Mouse (Mus musculus) erythroid progenitor cell, adult 5-6 weeks (primary cell): ENCODE measurements around the gene Osbpl3. TPM values are rescaled to one million over a fixed set of nuclear protein-coding genes. Genes with fewer than 3 reads are reported as not detected.

Source experiments
- ATAC-seq: replicated peaks from 2 replicates; pipeline ENCODE4 v1.8.0; 2016; ENCODE audit warnings: moderate number of reproducible peaks, mild to moderate bottlenecking, moderate TSS enrichment, inconsistent platforms; ENCODE audit not compliant: poor library complexity, low FRiP score, severe bottlenecking
- total RNA-seq, 2 experiments: library from RNA; stranded (forward) in 1 of 2; stranded (reverse) in 1 of 2; fragments of 150-400 nt in 1 of 2; fragments of 186-747, 209-891 nt in 1 of 2; gene quantifications; 2 replicates each; pipeline versions ENCODE4 v1.2.3 to v1.2.4; 2015 to 2017; ENCODE audit warnings: low replicate concordance in 2 of 2

Osbpl3 gene
- total RNA-seq (2015; ENCODE audit: low replicate concordance) (0.36 and 0.42 TPM in 2 replicates), total RNA-seq (2017; ENCODE audit: low replicate concordance) (0.83 and 3.3 TPM in 2 replicates)

GRCm38 (mm10) chr6:50455829-50456469 lies at the start of gene Osbpl3:
TSS of gene Osbpl3 (minus strand) at chr6:50456201.
- ATAC-seq: peak; percentile 58; the same call in 1 of the 2 replicates

- peak; percentile 44; the same call in 1 of the 2 replicates for ATAC-seq
These were observed 49.5 kb upstream of the Osbpl3 start for GRCm38 (mm10) chr6:50505531-50505930.

- ATAC-seq: no peak
These were observed 48.7 kb upstream of the Osbpl3 start for GRCm38 (mm10) chr6:50504711-50505110.

DNA sequence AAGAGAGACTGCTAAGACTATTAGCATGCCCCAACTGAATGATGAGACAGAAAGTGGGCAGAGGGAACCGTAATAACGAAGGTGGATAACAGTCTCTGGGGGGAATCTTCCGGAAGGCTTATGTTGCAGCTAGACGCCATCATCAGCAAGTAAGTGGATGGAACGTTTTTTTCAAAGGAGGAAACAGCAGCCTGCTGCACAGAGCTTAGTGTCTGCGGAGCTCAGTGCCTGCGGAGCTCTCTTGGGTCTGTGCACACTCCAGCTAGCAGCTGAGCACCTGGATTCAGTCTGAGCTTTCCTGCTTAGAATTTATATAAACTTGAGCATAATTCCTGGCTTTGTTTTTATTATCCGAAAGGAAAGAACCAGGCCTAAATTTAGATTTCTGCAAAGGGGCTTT lies 47.8 kb upstream of the Osbpl3 start:
- no peak for ATAC-seq

GRCm38 (mm10) chr6:50503031-50503430 lies 47.0 kb upstream of the Osbpl3 start:
- no peak for ATAC-seq

DNA sequence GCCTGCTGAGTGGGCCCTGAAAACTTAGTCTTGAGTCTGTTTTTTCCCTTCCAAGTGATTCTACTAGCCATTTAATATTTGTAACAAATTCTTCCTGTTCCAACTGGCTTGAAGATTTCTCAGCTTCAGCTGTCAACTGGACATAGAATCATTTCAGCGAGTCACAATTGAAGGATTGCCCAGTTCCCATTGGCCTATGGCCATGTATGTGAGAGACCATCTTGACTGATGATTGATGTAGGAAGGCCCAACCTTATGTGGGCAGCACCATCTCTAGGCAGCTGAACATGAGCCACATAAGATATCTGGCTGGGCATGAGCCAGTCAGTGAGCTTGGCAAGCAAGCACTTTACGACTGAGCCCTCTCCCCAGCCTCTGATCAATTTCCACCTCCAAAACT lies 42.3 kb upstream of the Osbpl3 start:
- no peak for ATAC-seq

GRCm38 (mm10) chr6:50490519-50490918 lies 34.5 kb upstream of the Osbpl3 start:
- ATAC-seq: no peak

- ATAC-seq: no peak
These were observed 33.4 kb upstream of the Osbpl3 start for GRCm38 (mm10) chr6:50489380-50489779.

DNA sequence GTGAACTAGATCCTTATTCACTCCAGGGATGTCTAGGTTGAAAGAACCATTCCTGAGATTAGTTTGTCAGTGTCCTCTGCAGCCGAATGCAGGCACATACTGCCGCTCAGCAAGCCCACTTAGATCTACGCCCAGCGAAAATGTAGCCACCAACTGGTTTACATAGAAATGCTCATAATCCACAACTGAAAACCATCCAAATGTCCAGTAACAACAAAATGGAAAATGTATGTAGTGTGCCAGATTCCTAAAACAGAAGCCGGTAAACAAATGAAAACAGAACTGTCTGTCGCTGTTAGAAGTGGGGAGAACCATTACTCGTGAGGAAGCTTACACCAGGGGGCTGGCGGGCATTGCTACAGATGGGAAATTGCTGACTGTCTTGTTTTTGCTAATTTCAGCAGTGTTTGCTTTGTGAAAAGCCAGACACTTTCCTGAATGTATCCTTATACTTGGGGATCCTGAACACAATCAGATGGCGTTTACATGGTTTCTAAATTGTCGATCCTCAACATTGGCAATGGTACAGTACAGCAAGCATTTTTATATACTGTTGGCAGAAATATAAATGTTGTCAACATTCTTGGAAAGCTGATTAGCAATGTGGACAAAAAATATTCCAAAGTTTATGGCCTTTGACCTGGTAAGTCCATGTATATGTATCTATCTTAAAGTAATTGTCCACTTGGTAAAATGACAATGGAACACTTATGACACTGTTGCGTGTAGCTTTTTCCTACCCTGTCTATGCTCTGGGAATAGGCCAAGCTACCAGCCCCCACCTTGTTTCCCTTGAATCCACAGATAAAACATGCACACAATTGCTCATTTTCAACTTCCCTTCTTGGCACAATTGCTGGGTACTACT lies 30.3 kb upstream of the Osbpl3 start:
- no peak for ATAC-seq

DNA sequence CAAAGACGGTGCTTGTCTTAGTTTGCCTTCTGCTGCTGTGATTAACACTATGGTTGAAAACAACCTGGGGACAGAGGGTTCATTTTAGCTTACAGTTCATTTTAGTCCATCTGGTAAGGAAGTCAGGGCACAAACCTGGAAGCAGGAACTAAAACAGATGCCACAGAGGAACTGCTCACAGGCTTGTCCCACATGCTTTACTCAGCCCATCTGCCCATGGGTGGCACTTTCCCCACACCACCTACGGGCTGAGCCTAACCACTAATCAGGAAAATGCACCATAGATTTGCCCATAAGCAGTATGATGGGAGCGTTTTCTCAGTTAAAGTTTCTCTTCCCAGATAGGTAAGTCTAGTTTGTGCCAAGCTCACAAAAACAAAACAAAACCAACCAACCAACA lies 27.4 kb upstream of the Osbpl3 start:
- no peak for ATAC-seq

DNA sequence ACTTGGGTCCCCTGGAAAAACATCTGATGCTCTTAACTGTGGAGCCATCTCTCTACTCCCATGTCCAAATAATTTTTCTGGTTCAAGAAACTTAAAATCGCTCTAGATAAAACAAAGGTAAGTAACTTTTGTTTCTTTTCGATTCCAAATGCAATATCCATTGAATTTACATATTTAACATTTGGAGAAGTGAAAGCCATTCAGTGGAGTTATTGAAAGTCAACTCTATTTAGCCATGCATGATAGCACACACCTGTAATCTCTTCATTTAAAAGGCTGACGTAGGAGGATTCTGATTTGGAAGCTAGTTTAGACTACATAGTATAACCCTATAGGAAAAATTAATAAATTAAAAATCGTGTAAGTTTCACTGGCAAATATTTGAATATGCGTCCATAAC lies 25.5 kb upstream of the Osbpl3 start:
- ATAC-seq: no peak

DNA sequence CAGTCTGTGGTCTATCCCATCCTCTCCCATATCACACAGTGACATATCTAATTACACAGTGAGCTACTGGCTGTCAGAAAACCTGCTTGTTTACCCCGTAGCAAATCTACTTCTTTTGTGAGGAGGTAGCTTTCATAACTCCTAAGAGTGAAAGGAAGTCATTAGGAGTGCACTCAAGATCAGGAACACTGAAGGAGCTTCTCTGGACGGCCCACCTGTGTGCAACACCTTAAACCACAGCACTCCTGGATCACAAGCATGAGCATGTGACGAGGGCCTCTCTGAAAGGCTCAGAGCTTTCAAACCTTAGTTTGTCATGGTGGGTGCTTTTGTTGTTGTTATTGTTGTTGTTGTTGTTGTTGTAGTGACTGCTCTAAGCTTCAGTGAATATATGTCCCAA lies 10.4 kb upstream of the Osbpl3 start:
- ATAC-seq: no peak

GRCm38 (mm10) chr6:50464690-50465485 lies 8.9 kb upstream of the Osbpl3 start:
- no peak for ATAC-seq

- no peak for ATAC-seq
These were observed 6.0 kb upstream of the Osbpl3 start for GRCm38 (mm10) chr6:50462026-50462425.

- no peak for ATAC-seq
These were observed 5.6 kb upstream of the Osbpl3 start for GRCm38 (mm10) chr6:50461585-50461984.

DNA sequence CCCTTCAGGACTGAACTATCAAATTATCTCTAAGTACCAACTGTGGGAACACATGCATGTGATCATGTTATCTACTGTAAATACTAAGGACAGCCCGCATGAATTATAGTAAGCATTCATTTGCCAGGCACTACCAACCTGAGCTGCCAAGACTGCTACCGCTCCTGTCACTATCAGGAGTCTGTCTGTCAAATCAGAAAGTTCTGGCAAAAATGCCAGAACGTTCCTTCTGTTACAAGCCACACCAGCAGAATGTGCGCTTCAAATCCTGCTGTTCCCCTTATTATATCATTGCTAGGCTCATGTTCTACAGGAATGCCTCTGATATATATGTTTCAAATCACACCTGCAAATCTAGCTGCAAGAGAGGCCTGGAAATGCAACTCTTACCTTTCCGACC lies 4.6 kb upstream of the Osbpl3 start:
- no peak for ATAC-seq

- ATAC-seq: no peak
These were observed 4.2 kb upstream of the Osbpl3 start for GRCm38 (mm10) chr6:50460246-50460645.

DNA sequence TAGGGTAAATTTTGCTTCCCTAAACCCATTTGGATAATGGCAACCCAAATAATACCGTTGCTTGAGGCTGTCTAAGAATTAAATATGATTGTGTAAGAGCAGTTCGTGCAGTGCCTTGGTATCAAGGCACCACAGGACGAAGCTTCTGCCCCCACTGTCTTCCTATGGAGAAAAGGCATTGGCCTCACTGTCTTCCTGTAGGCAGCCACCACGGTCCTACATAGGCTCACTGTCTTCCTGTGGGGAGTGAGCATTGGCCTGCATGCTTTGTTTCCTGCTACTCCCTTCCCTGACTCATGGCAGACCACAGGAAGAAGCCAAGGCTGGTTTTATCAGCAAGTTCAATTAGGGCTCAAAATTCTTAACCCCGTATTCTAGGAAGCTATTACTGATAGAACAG lies 3.3 kb upstream of the Osbpl3 start:
- no peak for ATAC-seq

DNA sequence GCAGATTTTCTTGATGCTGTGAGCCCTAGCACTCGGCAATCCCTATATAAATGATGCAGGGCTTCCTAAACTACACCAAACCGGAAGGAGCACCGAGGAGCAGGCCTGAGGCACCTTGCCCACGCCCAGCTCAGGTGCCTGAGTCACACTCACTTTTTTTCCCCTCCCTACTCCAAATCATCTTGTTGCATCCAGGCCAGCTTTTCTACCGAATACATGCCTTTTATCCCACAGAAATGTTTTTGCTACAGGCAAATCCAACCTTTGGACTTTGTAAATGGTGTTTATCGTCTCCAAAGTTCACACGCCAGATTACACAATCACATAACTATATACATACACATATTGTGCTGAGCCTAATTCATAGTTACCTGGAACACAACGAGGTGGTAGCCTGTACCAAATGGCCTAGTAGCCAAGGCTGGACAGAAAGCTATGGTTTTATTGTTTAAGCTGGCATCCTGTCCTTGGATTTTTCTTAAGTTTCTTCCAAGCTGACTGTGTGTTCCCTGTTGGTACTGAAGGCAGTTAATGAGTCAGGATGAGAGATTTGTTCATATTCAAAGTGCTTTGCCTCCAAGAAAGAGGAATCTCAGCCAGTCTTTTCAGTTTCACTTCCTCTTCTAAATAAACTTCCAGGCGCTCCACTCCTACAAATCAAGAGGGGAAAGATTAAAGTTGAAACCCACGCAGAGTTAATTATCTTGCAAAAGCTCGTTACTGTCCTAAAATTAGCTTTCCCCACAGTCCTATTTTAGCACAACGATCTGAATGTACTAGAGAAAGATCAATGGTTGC lies 1.7 kb upstream of the Osbpl3 start:
- no peak for ATAC-seq

DNA sequence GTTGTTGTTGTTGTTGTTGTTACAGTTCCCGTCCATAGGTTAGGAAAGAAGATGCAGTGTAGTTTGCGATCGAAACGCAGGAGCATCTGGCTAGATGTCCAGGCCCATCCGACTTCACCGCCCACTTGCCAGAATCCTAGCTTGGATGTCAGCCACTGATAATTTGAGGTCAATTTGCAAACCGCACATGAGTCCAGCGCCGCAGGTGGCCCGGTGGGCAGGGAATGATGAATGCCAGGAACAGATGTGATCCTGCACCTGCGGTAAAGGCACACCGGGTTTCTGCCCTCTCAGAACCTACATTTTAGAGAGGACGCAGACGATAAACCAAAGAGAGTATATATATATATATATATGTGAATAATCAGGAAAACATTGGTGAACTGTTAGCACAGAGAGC lies 705 bp upstream of the Osbpl3 start:
- no peak for ATAC-seq
